Mouse (Mus musculus): Measurements from ENCODE around the gene Uqcr10.
"Not testable (repeated sequence)": the region's sequence is repeated elsewhere in the genome, so short reads cannot be mapped to it uniquely, and the experiment has no call there.

The Uqcr10 gene

GRCm38 (mm10) chr11:4714727-4715126 lies 10.6 kb upstream of the Uqcr10 start:
- no peak for DNase-seq (ENCODE audit: low spot score)

GRCm38 (mm10) chr11:4712822-4713221 lies 8.7 kb upstream of the Uqcr10 start:
- DNase-seq (ENCODE audit: low spot score): no peak

GRCm38 (mm10) chr11:4710188-4710587 lies 6.0 kb upstream of the Uqcr10 start:
- not testable (repeated sequence) for DNase-seq (ENCODE audit: low spot score)

- DNase-seq (ENCODE audit: low spot score): no peak
Observed at GRCm38 (mm10) chr11:4705178-4705577, 1.0 kb upstream of the Uqcr10 start.

GRCm38 (mm10) chr11:4703688-4704071 lies 462 bp downstream of the Uqcr10 start:
- DNase-seq (ENCODE audit: low spot score): no peak

GRCm38 (mm10) chr11:4700726-4701125 lies 3.4 kb downstream of the Uqcr10 start:
- no peak for DNase-seq (ENCODE audit: low spot score)

GRCm38 (mm10) chr11:4697043-4697983 lies 6.8 kb downstream of the Uqcr10 start:
- peak; percentile 83 for DNase-seq (ENCODE audit: low spot score)

- no peak for DNase-seq (ENCODE audit: low spot score)
Observed at GRCm38 (mm10) chr11:4692162-4692561, 12.0 kb downstream of the Uqcr10 start.

GRCm38 (mm10) chr11:4691213-4691612 lies 12.9 kb downstream of the Uqcr10 start:
- peak; percentile 54 for DNase-seq (ENCODE audit: low spot score)

- no peak for DNase-seq (ENCODE audit: low spot score)
Observed at GRCm38 (mm10) chr11:4690353-4690752, 13.8 kb downstream of the Uqcr10 start.

- no peak for DNase-seq (ENCODE audit: low spot score)
Observed at GRCm38 (mm10) chr11:4688632-4689380, 15.3 kb downstream of the Uqcr10 start.

- no peak for DNase-seq (ENCODE audit: low spot score)
Observed at GRCm38 (mm10) chr11:4687874-4688273, 16.3 kb downstream of the Uqcr10 start.

GRCm38 (mm10) chr11:4687027-4687426 lies 17.1 kb downstream of the Uqcr10 start:
- no peak for DNase-seq (ENCODE audit: low spot score)

- no peak for DNase-seq (ENCODE audit: low spot score)
Observed at GRCm38 (mm10) chr11:4685510-4685909, 18.6 kb downstream of the Uqcr10 start.

- DNase-seq (ENCODE audit: low spot score): peak; percentile 57
Observed at GRCm38 (mm10) chr11:4685071-4685470, 19.1 kb downstream of the Uqcr10 start.

GRCm38 (mm10) chr11:4684186-4684585 lies 20.0 kb downstream of the Uqcr10 start:
- DNase-seq (ENCODE audit: low spot score): no peak

- no peak for DNase-seq (ENCODE audit: low spot score)
Observed at GRCm38 (mm10) chr11:4683516-4683915, 20.6 kb downstream of the Uqcr10 start.

GRCm38 (mm10) chr11:4680126-4680525 lies 24.0 kb downstream of the Uqcr10 start:
- no peak for DNase-seq (ENCODE audit: low spot score)

- DNase-seq (ENCODE audit: low spot score): no peak
Observed at GRCm38 (mm10) chr11:4679441-4679832, 24.7 kb downstream of the Uqcr10 start.

GRCm38 (mm10) chr11:4678700-4679440 lies 25.3 kb downstream of the Uqcr10 start:
- DNase-seq (ENCODE audit: low spot score): no peak

GRCm38 (mm10) chr11:4677250-4677872 lies 26.8 kb downstream of the Uqcr10 start:
- DNase-seq (ENCODE audit: low spot score): no peak

- no peak for DNase-seq (ENCODE audit: low spot score)
Observed at GRCm38 (mm10) chr11:4675693-4676092, 28.4 kb downstream of the Uqcr10 start.
